In genomic region chr10:20992665-20993064, GRCm38 (mm10) we compare ENCODE assay signal across 8 mouse cellular contexts. TPM values are rescaled to one million over a fixed set of nuclear protein-coding genes. Genes with fewer than 3 reads are reported as not detected.
A peak's percentile ranks its signal among the peaks of the same experiment; 100 is the strongest.
DNase-seq lines count a peak whose midpoint lies in the region; ATAC-seq and TF ChIP-seq lines count a peak whose summit lies in the region.

No protein-coding gene starts in this region.

- no peak for TF ChIP-seq POLR2A in cerebellum, adult 2 months (IDR thresholded peaks at IDR 0.05; ENCODE audit: borderline replicate concordance, insufficient read depth, low read length)

- no peaks in the 10 kb centered on the region for H3K36me3 ChIP-seq in kidney, embryonic 16.5 days (ENCODE audit: insufficient read depth, low read length)
- H3K36me3 ChIP-seq in ES-E14 (ENCODE audit: control insufficient read depth, insufficient read depth, low read length, poor library complexity, severe bottlenecking): no peaks in the 10 kb centered on the region

- no peaks in the 10 kb centered on the region for H3K4me1 ChIP-seq in kidney, embryonic 16.5 days (ENCODE audit: insufficient read depth, low read length)
- no peaks in the 10 kb centered on the region for H3K4me1 ChIP-seq in ES-E14 (ENCODE audit: control insufficient read depth in 2 of 2, insufficient read depth in 2 of 2, low read length in 2 of 2, poor library complexity in 1 of 2)
- 0 out of 2 replicates have a peak, but pooled peaks cover 4% of the 10 kb centered on the region for H3K4me1 ChIP-seq in cerebellum, adult 2 months (ENCODE audit: control insufficient read depth, insufficient read depth, low read length)

- H3K4me3 ChIP-seq in kidney, embryonic 16.5 days (ENCODE audit: low read length): no peak overlapping the region
- no peak overlapping the region for H3K4me3 ChIP-seq in ES-E14 (ENCODE audit: insufficient read depth in 1 of 2, low read depth in 1 of 2, low read length in 2 of 2, poor library complexity in 1 of 2, severe bottlenecking in 1 of 2)
- no peak overlapping the region for H3K4me3 ChIP-seq in cerebellum, adult 2 months (replicated peaks; ENCODE audit: insufficient read depth, low read depth, low read length)

- H3K27ac ChIP-seq in kidney, embryonic 16.5 days (ENCODE audit: low read length): no peak overlapping the region
- H3K27ac ChIP-seq in ES-E14 (ENCODE audit: insufficient read depth, low read depth, low read length, poor library complexity, severe bottlenecking): no peak overlapping the region
- H3K27ac ChIP-seq in cerebellum, adult 2 months (ENCODE audit: insufficient read depth, low read length): no peak overlapping the region

- no peak overlapping the region for H3K4me2 ChIP-seq in kidney, embryonic 16.5 days (replicated peaks; ENCODE audit: low read depth, low read length)

- peak; percentile 80 for TF ChIP-seq CTCF in cerebellum, adult 2 months (IDR thresholded peaks at IDR 0.05; ENCODE audit: borderline replicate concordance, insufficient read depth, low read depth, low read length)

- no peaks in the 10 kb centered on the region for H3K27me3 ChIP-seq in kidney, embryonic 16.5 days (ENCODE audit: insufficient read depth, low read length)
- H3K27me3 ChIP-seq in cerebellum, adult 2 months (ENCODE audit: control insufficient read depth, insufficient read depth, low read length): no peaks in the 10 kb centered on the region

- in situ Hi-C loops in ES-E14 (cut with MboI; ENCODE audit: low sequenced_read_pairs in 2 of 2, unreplicated experiment in 2 of 2): no loop called here

- H3K9ac ChIP-seq in kidney, embryonic 16.5 days (replicated peaks; ENCODE audit: low read length): no peak overlapping the region
- no peak overlapping the region for H3K9ac ChIP-seq in ES-E14 (ENCODE audit: insufficient read depth, low read depth, low read length, poor library complexity, severe bottlenecking)

- 49% methylated on average over 1 of the region's 1 CpGs for WGBS in kidney, embryonic 16.5 days
- WGBS in cerebellum, adult 2 months: 50% methylated on average over 1 of the region's 1 CpGs

- DNase-seq in kidney, adult 18-20 months: peak; percentile 33
- DNase-seq in ES-E14 (ENCODE audit: low read depth, low spot score) (peak; percentile 31), liver (peak; percentile 57)
- peak; percentile 33 to 40 for DNase-seq in cerebellum, adult 2 months
- DNase-seq in gastrocnemius, postnatal 4 days (ENCODE audit: low spot score in 2 of 2): no peak

- ATAC-seq in kidney, embryonic 16.5 days (ENCODE audit: low FRiP score, low TSS enrichment): no peak
- ATAC-seq in granulocyte monocyte progenitor cell, adult 5-6 weeks (replicated peaks; ENCODE audit: poor library complexity, severe bottlenecking): peak; percentile 58
- ATAC-seq in monocyte, adult 5-6 weeks (replicated peaks; ENCODE audit: insufficient number of reproducible peaks, low FRiP score, low TSS enrichment, poor library complexity, severe bottlenecking): peak; percentile 80

- H3K9me3 ChIP-seq in kidney, embryonic 16.5 days (ENCODE audit: low read length): no peaks in the 10 kb centered on the region
- H3K9me3 ChIP-seq in ES-E14 (ENCODE audit: control insufficient read depth, insufficient read depth, low read depth, low read length): no peaks in the 10 kb centered on the region

TF ChIP-seq in ES-E14, 5 proteins besides CTCF, POLR2A, EP300 and RAD21:
- no peak for TF ChIP-seq ZNF384 (IDR thresholded peaks at IDR 0.05; ENCODE audit: low read depth, low read length)
- peak; percentile 79; the same call in 1 of the 2 replicates for TF ChIP-seq ZC3H11A (IDR thresholded peaks at IDR 0.05; ENCODE audit: borderline replicate concordance, low read depth, low read length)
- no peak for TF ChIP-seq MAFK (IDR thresholded peaks at IDR 0.05; ENCODE audit: insufficient read depth, low read depth, low read length)
- no peak for TF ChIP-seq CHD2 (IDR thresholded peaks at IDR 0.05; ENCODE audit: low read depth, low read length)

RNA-seq across cellular contexts. Expression of gene Ahi1, which starts 40.3 kb away (rescaled TPM):
- polyA plus RNA-seq in kidney, embryonic 16.5 days (2015; fragmentation: Nextera tagmentation; extraction: Ambion mirVana): 9.0 and 9.1 TPM in 2 replicates
- total RNA-seq in ES-E14 (2012; rRNA removed): 5.4 and 8.1 TPM in 2 replicates
- 141 and 142 TPM in 2 replicates for polyA plus RNA-seq in cerebellum, adult 2 months (2012; rRNA removed)
- 7.2 and 11.5 TPM in 2 replicates for total RNA-seq in granulocyte monocyte progenitor cell, adult 5-6 weeks (2014; fragmentation: Nextera tagmentation)
- total RNA-seq in granulocyte monocyte progenitor cell, adult 5-6 weeks (2017): 4.5 and 6.8 TPM in 2 replicates
- total RNA-seq in monocyte, adult 5-6 weeks (2017): 2.3 to 7.2 TPM (median 5.8 TPM) in 3 replicates
- 1 to 10 TPM; 4.8 to 5.1 TPM for total RNA-seq in gastrocnemius, postnatal 4 days (2021)

Comparison
In these comparisons a context has a peak if more than half of its experiments do, and no peak if none do; other contexts are left out.
1. DNase-seq: peak in kidney, adult 18-20 months (single experiment), ES-E14 (single experiment), cerebellum, adult 2 months (2 of 2) and liver (single experiment); none in gastrocnemius, postnatal 4 days (0 of 2).